Mouse (Mus musculus) limb, embryonic 12.5 days (tissue): ENCODE measurements around the gene Rangrf. TPM values are rescaled to one million over a fixed set of nuclear protein-coding genes. Genes with fewer than 3 reads are reported as not detected.
"Not testable (repeated sequence)": the region's sequence is repeated elsewhere in the genome, so short reads cannot be mapped to it uniquely, and the experiment has no call there.

ENCODE experiments used
- ATAC-seq: fragments of 200-750 bp; cut with Nextera tagmentation; 2 replicates; pipeline ENCODE4 v1.8.0; 2017; ENCODE audit warnings: low read depth, moderate TSS enrichment; ENCODE audit not compliant: insufficient number of reproducible peaks, insufficient read depth, low FRiP score, low TSS enrichment
- H3K27ac ChIP-seq: fragments of 300-500 bp; sonication (generic); 2 replicates; pipeline ENCODE4 v1.5.1; 2016; ENCODE audit warnings: mild to moderate bottlenecking, moderate library complexity
- H3K27me3 ChIP-seq: fragments of 300-500 bp; sonication (generic); 2 replicates; pipeline ENCODE4 v1.6.1; 2016; ENCODE audit warnings: mild to moderate bottlenecking, moderate library complexity
- H3K36me3 ChIP-seq: fragments of 300-500 bp; sonication (generic); 2 replicates; pipeline ENCODE4 v1.6.1; 2016; ENCODE audit warnings: mild to moderate bottlenecking, moderate library complexity
- H3K4me1 ChIP-seq: fragments of 300-500 bp; sonication (generic); replicated peaks from 2 replicates; pipeline ENCODE4 v1.6.1; 2016
- H3K4me2 ChIP-seq: fragments of 300-500 bp; sonication (generic); 2 replicates; pipeline ENCODE4 v1.6.1; 2016; ENCODE audit warnings: mild to moderate bottlenecking, moderate library complexity
- H3K4me3 ChIP-seq: fragments of 300-500 bp; sonication (generic); replicated peaks from 2 replicates; pipeline ENCODE4 v1.5.1; 2016; ENCODE audit warnings: mild to moderate bottlenecking
- H3K9ac ChIP-seq: fragments of 300-500 bp; sonication (generic); replicated peaks from 2 replicates; pipeline ENCODE4 v1.6.1; 2016; ENCODE audit warnings: mild to moderate bottlenecking, moderate library complexity
- H3K9me3 ChIP-seq: fragments of 300-500 bp; sonication (generic); 2 replicates; pipeline ENCODE4 v1.6.1; 2016; ENCODE audit warnings: mild to moderate bottlenecking, moderate library complexity
- WGBS: fragments of 180-500 bp; shearing (Covaris S2); methylation state at CpG from one replicate; pipeline ENCODE4 v1.1.7; 2016; 5-methylcytosine and 5-hydroxymethylcytosine counted together
- polyA plus RNA-seq: library from polyadenylated mRNA; unstranded; fragments of >200 nt; fragmentation: Nextera tagmentation; extraction: Ambion mirVana; gene quantifications from 2 replicates; pipeline ENCODE4 v1.2.1, GENCODE M21; 2016

The Rangrf gene
- polyA plus RNA-seq, 1 experiment from 2014 or later, result 64.6 TPM

- H3K27me3 ChIP-seq, result no peaks in the 10 kb centered on the region
- H3K36me3 ChIP-seq, result no peaks in the 10 kb centered on the region
- no peak overlapping the region for H3K27ac ChIP-seq
- H3K9me3 ChIP-seq, result no peaks in the 10 kb centered on the region
- 32% methylated on average over 6 of the region's 6 CpGs for WGBS
- H3K4me1 ChIP-seq, result peaks cover 12% of the 10 kb centered on the region
- no peak overlapping the region for H3K9ac ChIP-seq
- ATAC-seq, result no peak
- H3K4me3 ChIP-seq, result peak overlapping the region; percentile 48
- peak overlapping the region; percentile 68 for H3K4me2 ChIP-seq
Measured at GRCm38 (mm10) chr11:68974059-68974450, 930 bp downstream of the Rangrf start.

GRCm38 (mm10) chr11:68973250-68974058, 1.5 kb downstream of the Rangrf start:
- under 1% methylated on average over 38 of the region's 38 CpGs for WGBS
- H3K27me3 ChIP-seq, H3K27ac ChIP-seq, H3K36me3 ChIP-seq, H3K9me3 ChIP-seq: not testable (repeated sequence)
- ATAC-seq, result peak; percentile 86
- H3K9ac ChIP-seq, result peak overlapping the region; percentile 50; the same call in 1 of the 2 replicates
- peaks cover 17% of the 10 kb centered on the region for H3K4me1 ChIP-seq
- H3K4me3 ChIP-seq, result peak overlapping the region; percentile 48
- peak overlapping the region; percentile 68 for H3K4me2 ChIP-seq

GRCm38 (mm10) chr11:68970232-68970631, 4.8 kb downstream of the Rangrf start:
- H3K9me3 ChIP-seq, result no peaks in the 10 kb centered on the region
- H3K27ac ChIP-seq, result no peak overlapping the region
- H3K27me3 ChIP-seq, result 0 out of 2 replicates have a peak, but pooled peaks cover 2% of the 10 kb centered on the region
- no peak for ATAC-seq
- 80% methylated on average over 4 of the region's 4 CpGs for WGBS
- peaks cover 27% of the 10 kb centered on the region for H3K4me1 ChIP-seq
- no peak overlapping the region for H3K4me2 ChIP-seq
- H3K36me3 ChIP-seq, result no peaks in the 10 kb centered on the region
- H3K9ac ChIP-seq, result no peak overlapping the region
- no peak overlapping the region for H3K4me3 ChIP-seq

GRCm38 (mm10) chr11:68968752-68969151, 6.2 kb downstream of the Rangrf start:
- no peak for ATAC-seq
- H3K9me3 ChIP-seq, result no peaks in the 10 kb centered on the region
- no peaks in the 10 kb centered on the region for H3K36me3 ChIP-seq
- H3K27ac ChIP-seq, result no peak overlapping the region
- peaks cover 22% of the 10 kb centered on the region for H3K4me1 ChIP-seq
- H3K4me2 ChIP-seq, result peak overlapping the region; percentile 88
- 83% methylated on average over 11 of the region's 11 CpGs for WGBS
- 0 out of 2 replicates have a peak, but pooled peaks cover 2% of the 10 kb centered on the region for H3K27me3 ChIP-seq
- peak overlapping the region; percentile 60 for H3K9ac ChIP-seq
- H3K4me3 ChIP-seq, result peak overlapping the region; percentile 61; the same call in 1 of the 2 replicates

- H3K36me3 ChIP-seq, result no peaks in the 10 kb centered on the region
- no peaks in the 10 kb centered on the region for H3K9me3 ChIP-seq
- H3K9ac ChIP-seq, result peak within 1 kb of the TSS; percentile 60
- peak; percentile 95 for ATAC-seq
- H3K27me3 ChIP-seq, result 0 out of 2 replicates have a peak, but pooled peaks cover 2% of the 10 kb centered on the region
- H3K4me3 ChIP-seq, result peak within 1 kb of the TSS; percentile 61
- under 1% methylated on average over 50 of the region's 50 CpGs for WGBS
- peak within 1 kb of the TSS; percentile 88 for H3K4me2 ChIP-seq
- no peak within 1 kb of the TSS for H3K27ac ChIP-seq
- H3K4me1 ChIP-seq, result peaks cover 18% of the 10 kb centered on the region
Measured at GRCm38 (mm10) chr11:68967337-68968282, 7.4 kb downstream of the Rangrf start, which contains the start of gene Slc25a35. Gene Slc25a35, plus strand, starts transcription at chr11:68968131.

- Histone ChIP-seq H3K4me3 (no peak overlapping the region), H3K4me1 (peaks cover 16% of the 10 kb centered on the region), H3K9ac (no peak overlapping the region), H3K27ac (no peak overlapping the region), H3K27me3 (0 out of 2 replicates have a peak, but pooled peaks cover 2% of the 10 kb centered on the region), H3K36me3 (no peaks in the 10 kb centered on the region), H3K9me3 (no peaks in the 10 kb centered on the region), H3K4me2 (no peak overlapping the region)
- 43% methylated on average over 1 of the region's 1 CpGs for WGBS
- ATAC-seq, result no peak
Measured at GRCm38 (mm10) chr11:68966554-68966953, 8.4 kb downstream of the Rangrf start.

GRCm38 (mm10) chr11:68965845-68966244, 9.1 kb downstream of the Rangrf start:
- no peak for ATAC-seq

GRCm38 (mm10) chr11:68965050-68965449, 9.9 kb downstream of the Rangrf start:
- ATAC-seq, result no peak
- no peak overlapping the region for H3K4me2 ChIP-seq
- no peak overlapping the region for H3K27ac ChIP-seq
- no peaks in the 10 kb centered on the region for H3K36me3 ChIP-seq
- H3K27me3 ChIP-seq, result 0 out of 2 replicates have a peak, but pooled peaks cover 2% of the 10 kb centered on the region
- no peak overlapping the region for H3K9ac ChIP-seq
- no peak overlapping the region for H3K4me3 ChIP-seq
- H3K4me1 ChIP-seq, result peaks cover 16% of the 10 kb centered on the region
- no peaks in the 10 kb centered on the region for H3K9me3 ChIP-seq

More at GRCm38 (mm10) chr11:68965845-68966244, 9.1 kb downstream of the Rangrf start:
- no peaks in the 10 kb centered on the region for H3K36me3 ChIP-seq
- H3K4me2 ChIP-seq, result no peak overlapping the region
- 0 out of 2 replicates have a peak, but pooled peaks cover 2% of the 10 kb centered on the region for H3K27me3 ChIP-seq
- H3K9ac ChIP-seq, result no peak overlapping the region
- peaks cover 16% of the 10 kb centered on the region for H3K4me1 ChIP-seq
- H3K4me3 ChIP-seq, result no peak overlapping the region
- WGBS, result 35% methylated on average over 3 of the region's 3 CpGs
- no peak overlapping the region for H3K27ac ChIP-seq
- H3K9me3 ChIP-seq, result no peaks in the 10 kb centered on the region

GRCm38 (mm10) chr11:68963405-68963804, 11.6 kb downstream of the Rangrf start:
- H3K9ac ChIP-seq, result no peak overlapping the region
- no peaks in the 10 kb centered on the region for H3K27me3 ChIP-seq
- H3K27ac ChIP-seq, result no peak overlapping the region
- peaks cover 10% of the 10 kb centered on the region for H3K4me1 ChIP-seq
- no peak overlapping the region for H3K4me2 ChIP-seq
- H3K4me3 ChIP-seq, result no peak overlapping the region
- WGBS, result 82% methylated on average over 2 of the region's 2 CpGs
- H3K36me3 ChIP-seq, result no peaks in the 10 kb centered on the region
- no peak for ATAC-seq
- no peaks in the 10 kb centered on the region for H3K9me3 ChIP-seq

GRCm38 (mm10) chr11:68962159-68962558, 12.8 kb downstream of the Rangrf start:
- H3K27ac ChIP-seq, H3K4me1 ChIP-seq, H3K27me3 ChIP-seq, ATAC-seq, H3K4me3 ChIP-seq, H3K9ac ChIP-seq, H3K36me3 ChIP-seq, H3K9me3 ChIP-seq: not testable (repeated sequence)
- H3K4me2 ChIP-seq, result 0 out of 2 replicates have a peak overlapping the region, but pooled peaks have one; percentile 6
- 18% methylated on average over 11 of the region's 11 CpGs for WGBS

- Histone ChIP-seq H3K4me3 (no peak overlapping the region), H3K9ac (no peak overlapping the region), H3K4me1 (peaks cover 8% of the 10 kb centered on the region), H3K4me2 (no peak overlapping the region), H3K27me3 (peaks cover 6% of the 10 kb centered on the region; the same call in 1 of the 2 replicates), H3K36me3 (no peaks in the 10 kb centered on the region), H3K9me3 (no peaks in the 10 kb centered on the region), H3K27ac (no peak overlapping the region)
- ATAC-seq, result no peak
- WGBS, result 78% methylated on average over 3 of the region's 3 CpGs
Measured at GRCm38 (mm10) chr11:68961596-68961995, 13.4 kb downstream of the Rangrf start.
